Mouse (Mus musculus): ENCODE measurements around the gene Gm4924. TPM values are rescaled to one million over a fixed set of nuclear protein-coding genes. Genes with fewer than 3 reads are reported as not detected.
A peak's percentile ranks its signal among the peaks of the same experiment; 100 is the strongest.

Gene Gm4924
- 1 to 10 TPM; 2.9 to 5.8 TPM for total RNA-seq (2021)
- long read RNA-seq, experiment 1, partial matches to known transcripts = 0 of 4 reads
- long read RNA-seq, experiment 1, other reads (novel, unspliced or antisense) = 2 of 4 reads
- long read RNA-seq, experiment 2, partial matches to known transcripts = 0 of 6 reads
- long read RNA-seq, experiment 2, other reads (novel, unspliced or antisense) = 1 of 6 reads

- peak; percentile 52 to 75 for DNase-seq (ENCODE audit: low spot score in 2 of 2)
These were observed at the start of gene Gm4924 for GRCm38 (mm10) chr10:82354083-82355010. Gene Gm4924, plus strand, starts transcription at chr10:82354255.

GRCm38 (mm10) chr10:82316482-82316881 lies 37.6 kb upstream of the Gm4924 start, which contains the start of gene 4932415D10Rik:
Gene 4932415D10Rik, minus strand, starts transcription at chr10:82316582.
- DNase-seq (ENCODE audit: low spot score in 2 of 2) = no peak

GRCm38 (mm10) chr10:82320134-82320533 lies 33.9 kb upstream of the Gm4924 start:
- DNase-seq (ENCODE audit: low spot score in 2 of 2) = no peak

DNA sequence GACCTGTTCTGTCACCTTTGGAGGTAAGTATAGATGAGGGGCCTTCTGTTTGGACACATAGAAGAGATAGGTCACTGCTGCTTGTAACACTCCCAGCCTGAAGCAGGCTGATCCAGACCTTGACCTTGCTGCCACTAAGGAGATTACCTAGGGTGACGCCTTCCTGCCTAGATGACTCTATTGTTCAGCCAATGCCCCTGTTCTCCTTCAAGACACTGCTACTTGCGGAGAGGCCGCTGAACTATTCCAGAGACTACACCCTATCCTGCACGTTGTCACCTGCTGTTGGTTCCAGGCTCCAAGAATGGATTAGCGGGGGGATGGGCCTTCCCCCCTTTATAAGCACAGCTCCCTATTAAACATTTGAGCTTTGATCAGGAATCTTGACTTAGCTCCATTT lies 24.2 kb upstream of the Gm4924 start:
- DNase-seq (ENCODE audit: low spot score in 2 of 2) = no peak

DNA sequence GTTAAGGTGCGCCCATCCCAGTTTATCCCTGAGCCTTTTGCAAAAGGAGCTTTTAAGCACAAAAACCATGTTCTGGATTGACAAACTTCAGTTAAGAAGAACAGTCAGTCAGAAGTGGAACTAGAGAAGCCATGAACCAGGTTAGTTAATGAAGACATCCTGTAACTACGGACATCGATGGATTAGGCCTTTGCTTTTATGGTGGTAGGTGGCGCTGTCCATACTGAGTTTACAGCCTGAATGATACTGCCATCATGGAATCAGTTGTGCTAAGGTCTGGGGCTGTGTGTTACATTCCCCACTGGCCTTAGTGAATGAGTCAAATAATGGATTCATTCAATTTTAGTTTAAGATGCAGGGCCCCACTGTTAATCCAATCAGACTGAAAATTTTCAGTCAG lies 1.3 kb downstream of the Gm4924 start:
- DNase-seq (ENCODE audit: low spot score in 2 of 2) = no peak

DNA sequence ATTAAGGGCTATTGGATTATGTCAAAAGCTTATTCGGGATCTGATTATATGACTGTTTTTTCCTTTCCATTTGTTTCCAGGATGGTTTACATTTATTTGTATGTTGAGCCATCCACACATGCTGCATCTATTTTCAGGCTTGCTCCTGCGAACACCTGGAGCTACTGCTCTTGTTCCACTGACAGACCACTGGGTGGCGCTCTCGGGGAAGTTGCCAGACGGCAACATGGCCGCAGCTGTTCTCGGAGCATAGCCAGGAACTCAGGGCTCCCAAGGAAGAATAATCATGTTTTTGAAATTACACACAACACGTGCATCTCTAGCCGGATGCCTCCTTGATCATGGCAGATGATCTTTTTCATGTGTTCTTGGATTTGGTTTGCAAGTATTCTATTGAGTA lies 7.9 kb downstream of the Gm4924 start:
- no peak for DNase-seq (ENCODE audit: low spot score in 2 of 2)

DNA sequence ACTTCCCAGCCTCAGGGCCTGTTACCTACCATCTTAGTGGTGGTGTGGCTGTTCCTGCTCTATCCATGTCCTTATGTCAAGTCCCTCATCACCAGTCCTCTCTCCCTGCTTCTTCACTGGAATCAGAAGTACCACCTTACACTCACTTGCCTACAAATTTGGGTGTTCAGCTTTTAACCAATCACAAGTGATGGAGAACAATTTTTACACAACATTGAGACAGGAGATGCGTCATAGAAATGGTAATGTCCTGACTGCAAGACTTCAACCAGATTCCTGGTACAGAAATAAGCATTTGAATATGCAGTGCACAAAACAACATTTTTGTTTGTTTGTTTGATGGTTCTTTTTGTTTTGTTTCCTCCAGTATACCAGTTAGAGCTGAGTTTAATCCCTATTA lies 28.9 kb downstream of the Gm4924 start:
- no peak for DNase-seq (ENCODE audit: low spot score in 2 of 2)

GRCm38 (mm10) chr10:82409511-82409910 lies 55.5 kb downstream of the Gm4924 start:
- DNase-seq (ENCODE audit: low spot score in 2 of 2) = no peak

DNA sequence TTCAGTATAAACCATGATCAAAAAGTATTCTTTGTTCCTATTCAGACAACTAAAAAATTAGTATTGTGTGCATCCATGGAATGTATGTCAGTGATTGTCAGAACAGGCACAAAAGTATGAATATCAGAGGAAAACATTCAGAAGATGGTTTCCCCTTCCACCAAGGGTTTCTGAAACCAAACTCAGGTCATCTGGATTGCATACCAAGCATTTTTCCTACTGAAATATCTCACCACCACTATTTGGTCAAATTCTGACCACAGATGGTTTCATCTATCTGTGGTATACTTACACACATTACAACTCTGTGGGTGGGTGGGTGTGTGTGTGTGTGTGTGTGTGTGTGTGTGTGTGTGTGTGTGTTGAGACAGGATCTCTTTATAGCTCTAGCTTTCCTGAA lies 69.6 kb downstream of the Gm4924 start:
- DNase-seq (ENCODE audit: low spot score in 2 of 2) = no peak

Other genes with a start within 250 kb of the Gm4924 start
- 1 to 10 TPM; 4.3 to 4.5 TPM for gene AU041133, start 226.2 kb upstream of the Gm4924 start, total RNA-seq (2021)
- gene Zfp938, start 113.0 kb upstream of the Gm4924 start, total RNA-seq (2021) = 1 to 10 TPM; 8.2 to 8.9 TPM
- not detected for gene 4932415D10Rik, start 37.7 kb upstream of the Gm4924 start, total RNA-seq (2021)
- not detected for gene Gm1553, start 138.4 kb downstream of the Gm4924 start, total RNA-seq (2021)